Mouse (Mus musculus): ENCODE data around the gene Immp2l.

DNA sequence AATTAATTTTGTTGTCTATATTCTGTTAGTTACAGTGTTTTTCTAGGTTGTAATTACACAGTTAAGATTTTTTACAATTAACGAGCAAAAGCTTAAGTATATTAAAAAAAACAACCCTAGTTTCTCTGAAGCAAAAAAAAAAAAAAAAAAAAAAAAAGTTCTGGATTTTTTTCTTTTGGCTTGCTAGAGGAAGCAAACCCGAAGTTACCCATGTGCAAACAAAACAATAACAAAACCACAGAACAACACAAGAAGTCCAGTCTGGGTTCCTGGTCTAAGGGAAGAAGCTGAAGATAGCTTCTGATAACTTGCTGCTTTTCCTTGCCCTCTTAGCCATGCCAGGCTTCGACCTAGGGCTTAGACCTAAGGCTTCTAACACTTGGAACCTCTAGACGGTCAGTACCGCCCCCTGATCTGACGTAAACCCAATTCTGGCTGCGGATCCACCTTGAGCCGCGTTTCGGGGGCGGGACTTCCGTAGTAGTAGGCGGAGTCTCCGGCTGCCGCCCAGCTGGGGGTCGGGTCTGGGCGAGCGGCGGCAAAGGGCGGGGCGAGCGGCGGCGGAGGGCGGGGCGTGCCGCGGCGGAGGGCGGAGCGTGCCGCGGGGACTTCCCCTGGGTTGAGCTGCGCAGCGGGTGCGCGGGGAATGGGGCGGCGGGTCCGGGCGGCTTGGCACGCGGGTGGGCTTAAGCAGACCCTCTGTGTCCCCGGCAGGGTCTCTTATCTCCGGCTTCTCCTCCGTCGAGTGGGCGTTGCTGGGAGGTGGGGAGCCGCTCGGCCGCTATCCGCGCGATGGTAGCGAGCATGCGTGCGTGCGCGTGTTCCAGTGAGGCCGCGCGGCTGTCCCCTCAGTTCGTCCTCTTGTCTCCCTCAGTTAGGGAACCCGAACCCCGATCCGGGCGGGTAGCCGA lies at the start of gene Immp2l:
- peak; percentile 80 for TF ChIP-seq POLR2A (IDR thresholded peaks at IDR 0.05; ENCODE audit: insufficient read length, low read depth)
- no peak for TF ChIP-seq MYOG (IDR thresholded peaks at IDR 0.05; ENCODE audit: control insufficient read depth in 1 of 3, insufficient read depth in 1 of 3, insufficient read length in 2 of 3, low read depth in 2 of 3)
- peak in 1 of 3 experiments; percentile 33 for TF ChIP-seq MYOD1 (IDR thresholded peaks at IDR 0.05; ENCODE audit: control insufficient read depth in 1 of 3, insufficient read length in 2 of 3, low read depth in 2 of 3)
- TF ChIP-seq USF1 (IDR thresholded peaks at IDR 0.05; ENCODE audit: low read depth) = no peak
- TF ChIP-seq SRF (IDR thresholded peaks at IDR 0.05; ENCODE audit: control insufficient read depth, insufficient read length, low read depth) = peak; percentile 26
- peak; percentile 65 for TF ChIP-seq POLR2AphosphoS2 (IDR thresholded peaks at IDR 0.05; ENCODE audit: insufficient read length, low read depth)
- no peak for TF ChIP-seq REST (IDR thresholded peaks at IDR 0.05; ENCODE audit: insufficient read depth, insufficient read length)

All from myocyte (in vitro differentiated cells).